Mouse (Mus musculus) embryonic fibroblast, embryonic 13.5 days (primary cell): ENCODE data around the gene Oprm1. TPM values are rescaled to one million over a fixed set of nuclear protein-coding genes. Genes with fewer than 3 reads are reported as not detected.

Source experiments
- H3K27ac ChIP-seq: 2 replicates; pipeline ENCODE4 v1.5.1; 2012; ENCODE audit warnings: low read length, control low read depth, inconsistent platforms; ENCODE audit not compliant: insufficient read depth
- H3K4me1 ChIP-seq: 2 replicates; pipeline ENCODE4 v1.6.1; 2011; ENCODE audit warnings: low read length; ENCODE audit not compliant: control insufficient read depth, insufficient read depth
- H3K4me3 ChIP-seq: 2 replicates; pipeline ENCODE4 v1.5.1; 2011; ENCODE audit warnings: mild to moderate bottlenecking, control low read depth, low read length; ENCODE audit not compliant: insufficient read depth
- CTCF ChIP-seq: IDR thresholded peaks from 2 replicates; pipeline ENCODE4 v1.5.1; 2011; ENCODE audit warnings: mild to moderate bottlenecking, control low read depth, low read length, moderate library complexity, borderline replicate concordance; ENCODE audit not compliant: insufficient read depth
- POLR2A ChIP-seq: IDR thresholded peaks from 2 replicates; pipeline ENCODE4 v1.6.1; 2011; ENCODE audit warnings: low read depth, mild to moderate bottlenecking, control low read depth, low read length, moderate library complexity
- polyA plus RNA-seq: library from polyadenylated mRNA; stranded (reverse); fragments of >200 nt; gene quantifications from 2 replicates; pipeline ENCODE4 v1.2.4, GENCODE M21; 2011; ENCODE audit warnings: low read depth; ENCODE audit not compliant: missing spikeins, insufficient read length

Gene Oprm1
- polyA plus RNA-seq, 1 experiment = not detected

- no peak for TF ChIP-seq POLR2A
- TF ChIP-seq CTCF = no peak
- H3K4me1 ChIP-seq = no peaks in the 10 kb centered on the region
Measured at GRCm38 (mm10) chr10:6927600-6928223, 169.4 kb downstream of the Oprm1 start.

GRCm38 (mm10) chr10:6928905-6929304 lies 170.6 kb downstream of the Oprm1 start:
- TF ChIP-seq CTCF (no peak), POLR2A (no peak)
- H3K4me1 ChIP-seq = no peaks in the 10 kb centered on the region
- no peak overlapping the region for H3K4me3 ChIP-seq
- H3K27ac ChIP-seq = no peak overlapping the region

More at GRCm38 (mm10) chr10:6927600-6928223, 169.4 kb downstream of the Oprm1 start:
- H3K27ac ChIP-seq = no peak overlapping the region
- no peak overlapping the region for H3K4me3 ChIP-seq

- Histone ChIP-seq H3K27ac (no peak overlapping the region), H3K4me3 (no peak overlapping the region)
- TF ChIP-seq POLR2A (no peak), CTCF (no peak)
Measured at GRCm38 (mm10) chr10:6930398-6930797, 172.1 kb downstream of the Oprm1 start.

DNA sequence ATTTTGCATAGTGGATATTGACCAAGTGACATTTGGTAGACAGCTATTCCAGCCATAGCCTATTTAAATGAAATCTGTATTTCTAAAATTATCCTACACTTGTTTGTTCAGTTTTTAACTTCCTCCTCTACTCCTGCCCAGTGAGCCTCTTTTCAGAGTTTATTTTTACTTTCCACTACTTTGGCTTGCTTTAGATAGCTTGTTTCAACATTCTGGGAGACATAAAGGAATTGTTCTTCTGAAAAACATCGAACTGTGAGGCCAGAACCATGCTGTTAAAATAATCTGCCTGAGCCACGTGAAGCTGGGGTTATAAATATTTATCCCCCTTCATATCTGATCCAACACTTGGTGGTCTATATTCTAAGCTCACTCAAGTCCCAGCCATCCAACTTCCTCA lies 172.6 kb downstream of the Oprm1 start:
- H3K4me3 ChIP-seq = no peak overlapping the region
- H3K27ac ChIP-seq = no peak overlapping the region
- TF ChIP-seq POLR2A (no peak), CTCF (no peak)
- no peaks in the 10 kb centered on the region; the same call in 1 of the 2 replicates for H3K4me1 ChIP-seq

More at GRCm38 (mm10) chr10:6930398-6930797, 172.1 kb downstream of the Oprm1 start:
- H3K4me1 ChIP-seq = no peaks in the 10 kb centered on the region; the same call in 1 of the 2 replicates

DNA sequence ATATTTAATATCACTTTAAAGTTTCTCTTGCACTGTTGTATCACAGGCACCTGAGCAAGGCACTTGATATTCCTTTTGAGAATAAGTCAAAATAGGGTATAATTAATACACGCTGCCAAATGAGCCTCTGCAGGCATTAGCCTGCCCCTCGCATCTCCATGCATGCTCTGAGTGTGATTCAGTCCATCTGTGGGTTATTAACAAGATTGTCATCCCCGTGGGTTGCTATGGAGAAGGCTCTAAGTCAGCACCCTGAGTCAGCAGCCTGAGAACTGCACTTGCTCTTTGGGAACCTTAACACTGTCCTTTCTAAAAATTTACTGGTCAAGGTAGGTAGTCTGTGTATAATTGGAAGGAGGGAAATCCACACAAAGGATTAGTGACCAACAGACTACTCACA lies 176.5 kb downstream of the Oprm1 start:
- Histone ChIP-seq H3K4me1 (no peaks in the 10 kb centered on the region; the same call in 1 of the 2 replicates), H3K4me3 (no peak overlapping the region), H3K27ac (no peak overlapping the region)
- TF ChIP-seq POLR2A (no peak), CTCF (no peak)

- no peak for TF ChIP-seq CTCF
- no peak for TF ChIP-seq POLR2A
- Histone ChIP-seq H3K4me3 (no peak overlapping the region), H3K27ac (no peak overlapping the region), H3K4me1 (no peaks in the 10 kb centered on the region; the same call in 1 of the 2 replicates)
Measured at GRCm38 (mm10) chr10:6936671-6937425, 178.5 kb downstream of the Oprm1 start.

- no peak overlapping the region for H3K4me3 ChIP-seq
- peaks cover 2% of the 10 kb centered on the region; the same call in 1 of the 2 replicates for H3K4me1 ChIP-seq
- H3K27ac ChIP-seq = no peak overlapping the region
- TF ChIP-seq POLR2A (no peak), CTCF (no peak)
Measured at GRCm38 (mm10) chr10:6953115-6953514, 194.8 kb downstream of the Oprm1 start.

- TF ChIP-seq CTCF (no peak), POLR2A (no peak)
Measured at GRCm38 (mm10) chr10:6954533-6954932, 196.2 kb downstream of the Oprm1 start.

DNA sequence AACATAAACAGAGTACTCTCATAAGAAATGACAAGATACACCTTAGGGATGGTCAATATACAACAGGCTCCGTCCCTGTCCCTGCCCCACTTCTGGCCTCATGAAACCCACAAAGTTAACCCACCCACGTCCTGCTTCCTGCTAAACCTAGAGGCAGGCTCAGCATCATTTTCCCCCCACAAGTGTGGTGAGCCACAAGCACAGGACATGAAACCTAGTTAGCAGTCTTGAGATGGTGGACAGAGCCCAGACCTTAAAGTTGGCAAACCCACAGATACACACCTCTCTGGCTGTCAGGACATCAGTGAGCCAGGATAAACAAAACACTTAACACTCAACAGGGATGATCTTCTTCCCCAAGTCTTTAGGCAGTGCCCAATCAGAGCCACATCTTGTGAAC lies 198.1 kb downstream of the Oprm1 start:
- Histone ChIP-seq H3K4me3 (no peak overlapping the region), H3K4me1 (peaks cover 2% of the 10 kb centered on the region; the same call in 1 of the 2 replicates), H3K27ac (no peak overlapping the region)
- TF ChIP-seq CTCF (no peak), POLR2A (no peak)

More at GRCm38 (mm10) chr10:6954533-6954932, 196.2 kb downstream of the Oprm1 start:
- H3K4me3 ChIP-seq = no peak overlapping the region
- no peak overlapping the region for H3K27ac ChIP-seq
- H3K4me1 ChIP-seq = peaks cover 2% of the 10 kb centered on the region; the same call in 1 of the 2 replicates

DNA sequence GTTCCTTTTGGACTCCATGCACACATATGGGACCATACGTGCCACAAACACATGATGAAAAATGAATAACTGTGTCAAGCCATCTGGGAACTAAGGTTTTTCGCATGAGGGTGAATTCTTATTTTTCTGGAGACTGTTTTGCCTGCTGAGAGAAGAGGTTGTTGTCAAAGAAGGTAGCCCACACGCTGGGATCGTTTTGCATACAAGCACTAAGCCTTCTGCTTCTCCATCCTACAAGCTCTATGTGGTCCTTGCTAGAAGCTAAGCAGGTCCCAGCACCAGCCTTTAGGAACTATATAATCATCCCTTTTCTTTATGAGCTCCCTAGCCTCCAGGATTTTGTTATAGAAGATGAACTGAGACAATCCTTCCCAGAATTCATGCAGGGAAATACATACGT lies 200.5 kb downstream of the Oprm1 start:
- TF ChIP-seq CTCF (no peak), POLR2A (no peak)
- no peaks in the 10 kb centered on the region for H3K4me1 ChIP-seq
- H3K4me3 ChIP-seq = no peak overlapping the region
- H3K27ac ChIP-seq = no peak overlapping the region
